Comparison of ENCODE assay signal across 16 mouse cellular contexts in the genomic region with DNA sequence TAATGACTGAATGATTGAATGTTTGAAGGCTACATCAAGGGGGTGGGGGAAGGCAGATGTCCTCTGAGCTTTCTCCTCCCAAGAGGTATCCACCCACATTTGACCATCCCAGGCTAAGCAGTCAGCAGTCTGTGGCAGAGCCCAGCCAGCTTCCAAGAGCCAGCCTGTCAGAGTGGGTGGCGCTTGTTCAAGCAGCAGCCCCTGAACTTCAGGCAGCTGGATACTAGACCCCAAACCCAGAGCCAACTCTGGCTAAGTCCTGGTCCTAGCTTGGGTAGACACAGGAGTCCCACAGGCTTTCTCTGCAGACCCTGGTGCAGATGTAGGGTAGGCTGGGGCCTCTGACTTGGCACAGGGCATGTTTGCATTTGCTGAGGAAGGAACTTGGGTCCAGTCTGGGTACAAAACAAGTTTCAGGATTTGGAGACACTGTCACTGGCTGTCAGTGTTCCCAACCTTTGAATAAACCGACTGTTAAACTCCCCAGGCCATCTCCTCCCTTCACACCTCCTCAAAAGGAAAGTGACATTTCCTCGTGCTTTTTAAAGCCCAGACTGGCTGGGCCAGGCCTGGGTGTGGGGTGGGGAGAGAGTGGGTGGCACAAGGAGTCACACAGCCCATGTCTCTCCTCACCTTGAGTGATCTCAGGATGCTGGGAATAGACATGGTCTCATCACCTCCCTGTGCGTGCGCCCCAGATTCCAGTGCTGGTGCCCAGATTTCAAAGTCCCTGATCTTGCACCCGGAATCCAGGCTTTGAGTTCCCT. TPM values are rescaled to one million over a fixed set of nuclear protein-coding genes. Genes with fewer than 3 reads are reported as not detected.
"Had no signal": no experiment of that assay in that cellular context is flagged by ENCODE, and none has a peak within 500 bp of the region (broad histone marks: within the 10 kb centered on the region; RNA-seq: fewer than 3 reads in every experiment).

No protein-coding gene starts in this region.

- H3K27ac ChIP-seq: limb, embryonic 12.5 days; liver, embryonic 13.5 days; lung, embryonic 15.5 days; neural tube, embryonic 15.5 days had no signal

- DNase-seq: kidney, adult 18-20 months; kidney, postnatal 10 days; kidney, postnatal 4 days; liver; liver, embryonic 13.5 days; liver, postnatal 0 days; lung, postnatal 14 days; midbrain, embryonic 14.5 days; right cerebral cortex, postnatal 4 days; thymus, postnatal 4 days had no signal

- H3K4me3 ChIP-seq: limb, embryonic 12.5 days; liver, embryonic 13.5 days; lung, embryonic 15.5 days; myocyte; neural tube, embryonic 15.5 days had no signal

RNA-seq across cellular contexts. Expression of a gene that starts 37.9 kb away (rescaled TPM):
- total RNA-seq: layer of hippocampus, postnatal 25 days; megakaryocyte-erythroid progenitor cell, adult 5-6 weeks had no signal
